Comparison of ENCODE assay signal across 28 mouse cellular contexts in the genomic region with DNA sequence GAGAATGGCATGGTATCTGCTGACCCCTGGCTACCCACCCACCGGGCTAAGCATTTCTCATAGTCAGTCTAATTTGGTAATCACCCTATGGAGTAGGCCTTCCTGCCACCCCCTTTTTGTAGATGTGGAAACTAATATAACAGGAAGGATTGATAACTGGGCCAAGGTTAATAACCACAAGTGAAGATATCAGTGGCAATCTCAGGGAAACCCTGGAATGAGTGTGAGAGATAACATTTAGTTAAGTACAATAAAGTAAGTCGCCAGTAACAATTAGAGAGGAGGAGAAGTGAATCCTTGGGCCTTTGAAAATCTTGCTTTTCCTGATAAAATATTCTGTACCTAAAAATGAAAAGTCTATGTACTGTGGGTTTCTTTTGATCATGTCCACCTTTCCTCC.
"Had no signal": no experiment of that assay in that cellular context is flagged by ENCODE, and none has a peak within 500 bp of the region (broad histone marks: within the 10 kb centered on the region; RNA-seq: fewer than 3 reads in every experiment).

No protein-coding gene starts in this region.

- H3K27me3 ChIP-seq: lung, embryonic 15.5 days had no signal

- H3K9ac ChIP-seq: limb, embryonic 12.5 days; limb, embryonic 13.5 days; limb, embryonic 15.5 days; liver, embryonic 12.5 days; liver, embryonic 13.5 days; liver, embryonic 14.5 days; liver, embryonic 15.5 days; liver, postnatal 0 days; lung, embryonic 14.5 days; lung, embryonic 15.5 days; midbrain, embryonic 12.5 days; midbrain, embryonic 13.5 days; midbrain, embryonic 15.5 days; neural tube, embryonic 12.5 days had no signal

- H3K27ac ChIP-seq: limb, embryonic 10.5 days; limb, embryonic 12.5 days; limb, embryonic 13.5 days; limb, embryonic 15.5 days; liver, embryonic 12.5 days; liver, embryonic 13.5 days; liver, embryonic 14.5 days; liver, embryonic 15.5 days; lung, embryonic 15.5 days; macrophage; midbrain, embryonic 10.5 days; midbrain, embryonic 12.5 days; midbrain, embryonic 13.5 days; midbrain, embryonic 15.5 days; neural tube, embryonic 12.5 days had no signal

- H3K4me3 ChIP-seq: limb, embryonic 10.5 days; limb, embryonic 12.5 days; limb, embryonic 13.5 days; limb, embryonic 15.5 days; liver, embryonic 12.5 days; liver, embryonic 13.5 days; liver, embryonic 15.5 days; lung, embryonic 15.5 days; megakaryocyte, embryonic 14.5 days; midbrain, embryonic 10.5 days; midbrain, embryonic 12.5 days; midbrain, embryonic 13.5 days; midbrain, embryonic 15.5 days; myocyte; neural tube, embryonic 12.5 days had no signal

- H3K9me3 ChIP-seq: limb, embryonic 10.5 days; limb, embryonic 12.5 days; limb, embryonic 13.5 days; limb, embryonic 15.5 days; liver, embryonic 12.5 days; liver, embryonic 13.5 days; liver, embryonic 15.5 days; lung, embryonic 15.5 days; megakaryocyte, embryonic 14.5 days; midbrain, embryonic 10.5 days; midbrain, embryonic 12.5 days; midbrain, embryonic 13.5 days; midbrain, embryonic 15.5 days; neural tube, embryonic 12.5 days had no signal

- H3K36me3 ChIP-seq: limb, embryonic 10.5 days; limb, embryonic 12.5 days; limb, embryonic 13.5 days; limb, embryonic 15.5 days; liver, embryonic 12.5 days; liver, embryonic 13.5 days; liver, embryonic 15.5 days; lung, embryonic 15.5 days; midbrain, embryonic 10.5 days; midbrain, embryonic 12.5 days; midbrain, embryonic 13.5 days; midbrain, embryonic 15.5 days; neural tube, embryonic 12.5 days had no signal

- DNase-seq: left cerebral cortex, postnatal 4 days; liver; liver, embryonic 13.5 days; liver, postnatal 0 days; lung, adult 18-20 months; lung, adult 2 months; lung, embryonic 14.5 days; lung, postnatal 10 days; lung, postnatal 14 days; lung, postnatal 36 days; lung, postnatal 4 days; midbrain, embryonic 14.5 days had no signal
